Mouse (Mus musculus): Measurements from ENCODE around the gene Slc43a2.
A peak's percentile ranks its signal among the peaks of the same experiment; 100 is the strongest.
"Not testable (repeated sequence)": the region's sequence is repeated elsewhere in the genome, so short reads cannot be mapped to it uniquely, and the experiment has no call there.

The Slc43a2 gene

DNA sequence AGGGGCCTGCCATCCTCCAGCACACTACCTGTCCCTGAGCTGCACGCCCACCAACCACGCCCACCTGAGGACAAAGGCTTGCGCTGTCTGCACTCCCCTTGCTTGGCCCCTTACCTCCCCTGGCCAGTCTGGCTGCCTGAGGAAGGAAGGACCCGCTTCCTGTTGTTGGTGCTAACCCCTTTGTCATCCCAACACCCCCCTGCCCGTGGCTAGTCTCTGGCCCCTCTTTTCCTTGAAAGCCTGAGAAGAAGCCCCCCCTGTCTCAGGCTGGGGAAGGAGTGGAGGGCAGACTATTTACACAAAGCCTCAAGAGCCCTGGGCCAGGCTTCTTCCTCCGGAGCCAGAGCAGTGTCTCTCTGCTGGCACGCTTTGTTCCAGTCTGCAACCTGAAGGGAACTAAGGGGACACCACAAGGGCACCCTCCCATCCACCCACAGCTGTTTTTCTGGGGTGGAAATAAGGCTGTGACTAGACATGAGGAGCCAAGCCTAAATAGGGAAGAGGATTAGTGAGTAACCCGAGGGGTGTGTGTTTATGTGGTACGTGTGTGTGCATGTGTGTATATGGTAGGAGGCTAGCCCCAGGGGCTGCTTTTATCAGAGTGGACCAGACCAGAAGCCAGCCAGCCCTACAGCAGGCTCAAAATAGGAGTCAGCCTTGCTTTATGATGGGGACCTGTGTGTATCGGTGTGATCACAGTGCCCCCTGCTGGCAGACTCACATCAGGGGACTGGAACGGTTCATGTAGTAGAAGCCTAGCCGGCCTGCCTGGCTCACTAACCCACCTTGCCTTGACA is 41.6 kb downstream of the Slc43a2 start:
- DNase-seq (ENCODE audit: low spot score) = peak; percentile 96

DNA sequence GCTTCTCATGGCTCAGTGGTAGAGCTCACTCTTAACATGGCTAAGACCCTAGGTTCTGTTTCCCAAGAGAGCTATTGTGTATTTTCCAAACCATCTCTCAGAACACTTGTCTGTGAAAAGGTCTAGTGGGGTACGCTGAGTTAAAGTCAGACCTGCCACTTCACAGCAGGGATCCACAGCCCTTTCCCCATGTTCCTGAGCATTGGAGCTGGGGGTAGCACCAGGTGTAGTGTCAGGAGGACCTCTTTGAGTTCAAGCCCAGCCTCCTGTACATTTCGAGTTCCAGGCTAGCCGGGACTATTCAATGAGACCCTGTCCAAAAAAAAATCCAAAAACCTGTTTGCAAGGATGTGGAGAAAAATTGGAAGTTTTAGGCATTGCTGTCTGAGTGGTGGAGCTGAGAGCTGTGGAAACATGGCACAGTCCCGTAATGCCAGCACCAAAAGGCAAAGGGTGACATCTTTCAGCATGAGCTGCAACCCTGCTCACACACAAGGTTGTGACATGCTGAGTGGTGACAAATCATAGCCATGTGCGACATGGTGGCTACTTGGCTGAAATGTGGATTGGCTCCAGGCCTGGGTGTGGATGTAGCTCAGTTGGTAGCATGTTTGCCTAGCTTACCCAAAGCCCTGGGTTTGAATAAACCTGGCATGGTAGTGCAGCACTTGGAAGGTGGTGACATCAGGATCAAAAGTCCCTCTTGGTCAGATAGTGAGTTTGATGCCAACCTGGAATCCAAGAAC is 43.1 kb downstream of the Slc43a2 start:
- no peak for DNase-seq (ENCODE audit: low spot score)

DNA sequence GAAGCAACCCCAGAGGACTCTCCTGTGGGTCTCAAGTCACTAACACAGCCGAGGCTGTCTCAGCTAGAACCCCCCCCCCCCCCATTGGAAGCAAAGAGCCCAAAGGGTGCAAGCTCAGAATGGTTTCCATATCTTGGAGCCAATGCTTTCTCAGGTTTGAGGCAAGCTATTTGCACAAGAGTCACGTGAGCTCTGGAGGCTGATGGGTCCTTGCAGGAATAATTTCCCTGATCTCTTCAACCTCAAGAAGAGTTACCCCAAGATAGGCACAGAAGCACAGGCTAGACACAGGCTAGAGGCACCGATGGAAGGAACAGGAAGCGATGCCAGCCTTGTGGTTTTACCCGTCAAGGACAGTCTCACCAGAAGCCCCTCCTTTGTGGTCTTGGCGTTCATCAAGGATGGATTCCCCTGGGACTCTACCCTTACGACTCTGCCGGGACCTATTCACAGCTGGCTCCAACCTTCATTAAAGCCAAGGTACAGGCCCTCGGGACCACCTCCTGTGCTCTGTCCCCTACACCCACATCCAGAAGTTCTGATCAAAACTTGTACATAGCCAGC is 44.1 kb downstream of the Slc43a2 start:
- DNase-seq (ENCODE audit: low spot score) = no peak

DNA sequence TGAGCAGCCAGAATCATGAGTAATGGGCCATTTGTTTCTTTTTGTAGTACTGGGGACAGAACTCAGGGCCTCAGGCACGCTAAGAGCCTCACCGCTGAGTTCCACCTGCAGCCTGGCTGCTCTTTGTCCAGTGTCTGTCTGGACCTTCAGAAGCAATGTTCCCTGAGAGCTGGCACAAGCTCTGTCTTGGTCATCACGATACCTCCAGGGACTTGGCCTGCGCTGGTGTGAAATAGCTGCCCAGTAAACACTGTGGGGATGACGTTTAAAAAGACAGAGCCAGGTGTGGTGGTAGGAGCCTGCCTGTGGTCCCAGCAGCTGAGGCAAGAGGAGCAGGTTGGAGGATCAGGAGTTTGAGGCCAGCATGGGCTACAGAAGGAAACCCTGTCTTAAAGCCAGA is 47.1 kb downstream of the Slc43a2 start:
- no peak for DNase-seq (ENCODE audit: low spot score)

DNA sequence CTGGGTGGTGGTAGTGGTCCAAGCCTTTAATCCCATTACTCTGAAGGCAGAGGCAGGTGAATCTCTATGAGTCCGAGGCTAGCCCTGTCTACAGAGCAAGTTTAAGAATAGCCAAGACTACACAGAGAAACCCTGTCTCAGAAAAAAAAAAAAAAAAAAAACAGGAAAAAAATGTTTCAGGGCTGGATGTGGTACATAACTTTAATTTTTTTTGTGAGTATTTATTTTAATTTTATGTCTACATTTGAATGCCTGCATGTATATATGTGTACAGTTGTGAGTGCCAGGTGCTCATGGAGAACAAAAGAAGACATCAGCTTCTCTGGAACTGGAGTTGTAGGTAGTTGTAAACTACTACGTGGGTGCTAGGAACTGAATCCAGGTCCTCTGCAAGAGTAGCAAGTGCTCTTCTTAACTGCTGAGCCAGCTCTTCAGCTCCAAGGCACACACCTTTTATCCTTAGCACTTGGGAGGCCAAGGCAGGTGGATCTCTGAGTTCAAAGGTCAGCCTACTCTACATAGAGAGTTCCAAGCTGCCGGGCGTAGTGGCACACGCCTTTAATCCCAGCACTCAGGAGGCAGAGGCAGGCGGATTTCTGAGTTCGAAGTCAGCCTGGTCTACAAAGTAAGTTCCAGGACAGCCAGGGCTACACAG is 50.1 kb downstream of the Slc43a2 start:
- no peak for DNase-seq (ENCODE audit: low spot score)

DNA sequence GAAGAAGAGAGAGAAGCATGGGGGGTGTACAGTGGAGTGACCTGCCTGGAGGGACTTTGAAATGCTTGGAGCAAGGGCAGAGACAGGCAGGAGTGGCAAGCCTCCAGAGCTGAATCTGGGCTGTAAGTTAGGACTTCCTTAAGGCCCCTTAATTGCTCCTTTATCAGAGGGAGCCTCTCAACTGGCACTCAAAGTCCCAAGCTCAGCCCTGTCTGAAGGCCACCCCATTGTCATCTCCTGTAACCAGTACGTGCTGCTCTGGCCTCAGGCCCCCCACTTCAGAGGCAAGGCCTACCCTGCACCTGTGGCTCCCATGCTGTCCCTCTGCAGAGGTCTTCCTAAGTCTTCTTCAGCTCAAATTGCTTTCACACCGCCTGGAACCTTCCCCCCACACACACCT is 52.0 kb downstream of the Slc43a2 start:
- DNase-seq (ENCODE audit: low spot score) = no peak

DNA sequence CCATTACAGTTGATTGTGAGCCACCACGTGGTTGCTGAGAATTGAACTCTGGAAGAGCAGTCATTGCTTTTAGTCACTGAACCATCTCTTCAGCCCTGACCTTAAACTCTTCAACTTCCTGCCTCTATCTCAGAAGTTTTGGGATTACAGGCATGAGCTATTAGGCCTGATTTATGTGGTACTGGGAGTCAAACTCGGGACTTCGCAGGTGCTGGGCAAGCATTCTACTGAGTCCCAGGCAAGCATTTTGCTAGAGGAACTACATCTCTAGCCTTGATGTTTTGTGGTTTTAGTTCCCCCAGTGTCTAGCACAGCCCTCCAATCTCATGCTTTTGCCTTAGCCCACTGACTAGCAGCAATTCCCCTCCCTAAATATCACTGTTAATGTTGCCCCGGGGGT is 53.6 kb downstream of the Slc43a2 start:
- no peak for DNase-seq (ENCODE audit: low spot score)

DNA sequence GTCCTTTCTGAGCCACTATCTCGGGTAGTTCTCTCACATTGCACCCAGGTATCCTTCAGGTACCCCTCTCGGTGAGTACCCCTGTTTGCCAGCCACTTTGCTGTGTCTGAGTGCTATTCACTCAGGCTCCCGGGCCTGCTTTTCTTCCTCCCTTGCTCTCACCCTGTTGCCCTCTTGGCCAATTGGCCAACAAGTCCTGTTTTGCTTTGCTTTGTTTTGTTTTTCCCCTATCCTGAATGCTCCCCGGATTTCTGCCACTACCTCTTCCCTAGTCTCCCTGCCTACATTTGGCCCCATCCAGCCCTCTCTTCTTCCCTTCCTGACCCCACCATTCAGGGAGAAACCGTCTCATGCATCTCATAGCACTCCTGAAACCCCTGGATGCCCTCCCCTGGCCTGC is 54.5 kb downstream of the Slc43a2 start:
- no peak for DNase-seq (ENCODE audit: low spot score)

DNA sequence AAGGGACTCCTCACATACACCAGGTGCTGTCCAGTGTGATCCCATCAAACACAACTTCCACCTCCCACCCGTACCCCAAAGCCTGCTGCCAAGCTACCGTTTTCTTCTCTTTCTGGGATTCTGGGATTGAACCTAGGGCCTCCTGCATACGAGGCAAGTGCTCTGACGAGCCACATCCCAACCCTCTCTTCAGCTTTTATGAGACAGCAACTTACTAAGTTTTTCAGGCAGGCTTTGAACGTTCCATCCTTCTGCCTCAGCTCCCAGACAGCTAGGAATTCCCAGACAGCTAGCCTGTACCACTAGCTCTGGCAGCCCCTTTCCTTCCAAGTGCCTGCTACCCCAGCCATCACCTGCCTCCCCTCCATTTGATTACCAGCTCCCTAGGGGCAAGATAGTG is 55.5 kb downstream of the Slc43a2 start:
- no peak for DNase-seq (ENCODE audit: low spot score)

DNA sequence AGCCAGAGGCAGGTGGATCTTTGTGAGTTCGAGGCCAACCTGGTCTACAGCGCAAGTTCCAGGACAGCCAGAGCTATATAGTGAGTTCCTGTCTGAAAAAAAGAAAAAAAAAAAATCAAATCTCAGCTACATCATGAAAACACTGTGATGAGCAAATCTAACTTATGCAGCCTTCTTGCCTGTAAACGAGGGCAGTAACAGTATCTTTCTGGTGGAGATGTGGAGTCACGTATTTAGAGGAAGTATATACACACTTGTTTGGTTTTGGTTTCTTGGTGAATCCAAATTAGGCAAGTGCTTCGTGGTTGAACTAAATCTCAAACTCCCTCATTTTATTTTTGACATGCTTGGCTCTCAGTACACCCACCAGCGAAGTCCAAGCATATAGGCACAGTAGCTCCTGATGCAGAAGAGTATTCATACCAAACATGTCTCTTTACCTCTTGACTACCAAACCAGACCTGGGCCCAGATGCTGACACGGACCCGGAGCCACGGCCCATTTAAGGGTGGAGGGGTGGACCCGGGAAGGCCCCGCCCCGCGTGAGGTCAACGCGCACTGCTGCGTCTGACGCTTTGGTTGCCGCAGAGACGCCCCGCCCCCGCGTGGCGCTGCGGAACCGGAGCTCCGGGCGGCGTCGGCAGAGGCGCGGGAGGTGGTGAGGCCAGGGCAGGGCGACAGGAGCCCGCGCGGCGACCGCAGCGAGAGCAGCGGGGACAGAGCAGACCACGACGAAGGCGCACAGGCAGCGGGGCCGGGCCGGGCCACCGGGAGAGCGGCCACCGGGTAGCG is 56.2 kb downstream of the Slc43a2 start, which contains the start of gene Pitpna:
TSS of gene Pitpna (plus strand) at position 605 of the 792 bp plus-strand sequence.
- peak; percentile 96 for DNase-seq (ENCODE audit: low spot score)

DNA sequence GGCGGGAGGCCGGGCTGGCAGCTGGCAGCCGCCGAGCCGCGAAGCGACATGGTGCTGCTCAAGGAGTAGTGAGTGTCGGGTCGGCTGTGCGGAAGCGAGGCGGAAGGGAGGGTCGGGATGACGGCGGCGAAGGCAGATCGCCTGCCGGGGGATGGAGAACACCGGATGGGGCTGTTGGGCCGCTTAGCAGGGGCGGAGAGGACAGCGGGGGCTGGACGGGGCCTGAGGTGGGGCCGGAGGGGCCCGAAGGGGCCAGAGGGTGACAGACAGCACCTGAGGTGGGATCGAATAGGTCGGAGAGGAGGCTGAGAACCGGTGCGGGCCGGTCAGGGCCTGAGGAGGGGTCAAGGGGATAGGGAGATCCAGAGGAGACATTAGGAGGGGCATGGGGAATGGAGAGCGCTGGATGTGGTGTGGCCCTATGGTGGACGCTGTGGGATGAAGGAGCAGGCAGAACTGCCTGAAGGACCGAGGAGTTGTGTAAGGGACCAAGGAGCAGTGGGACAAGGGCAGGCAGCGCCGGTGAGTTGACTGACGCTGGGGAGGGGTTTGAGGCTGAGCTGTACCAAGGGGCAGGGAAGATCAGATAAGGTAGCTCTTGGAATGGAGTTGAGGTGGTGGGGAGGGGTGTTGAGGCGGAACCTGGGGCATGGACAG is 56.9 kb downstream of the Slc43a2 start:
- DNase-seq (ENCODE audit: low spot score) = no peak

DNA sequence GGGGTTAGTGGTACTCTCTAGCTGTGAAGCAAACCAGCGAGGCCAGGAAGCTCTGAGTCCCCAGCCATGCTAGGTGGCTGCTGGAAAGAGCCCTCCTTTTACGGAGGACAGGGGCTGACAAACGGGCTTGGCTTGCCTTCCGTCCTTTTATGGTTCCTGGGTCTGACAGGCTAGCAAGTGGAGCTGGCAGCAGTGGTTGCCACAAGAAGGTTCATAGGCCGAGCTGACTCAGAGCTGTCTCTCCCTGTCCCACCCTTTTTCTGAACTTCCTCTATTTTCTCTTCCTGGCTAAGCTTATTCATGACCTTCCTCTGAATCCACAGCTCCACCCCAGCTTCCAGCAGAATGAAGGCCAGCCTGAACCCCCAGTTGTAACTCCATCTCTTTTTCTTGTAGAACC is 61.1 kb downstream of the Slc43a2 start:
- DNase-seq (ENCODE audit: low spot score) = no peak

DNA sequence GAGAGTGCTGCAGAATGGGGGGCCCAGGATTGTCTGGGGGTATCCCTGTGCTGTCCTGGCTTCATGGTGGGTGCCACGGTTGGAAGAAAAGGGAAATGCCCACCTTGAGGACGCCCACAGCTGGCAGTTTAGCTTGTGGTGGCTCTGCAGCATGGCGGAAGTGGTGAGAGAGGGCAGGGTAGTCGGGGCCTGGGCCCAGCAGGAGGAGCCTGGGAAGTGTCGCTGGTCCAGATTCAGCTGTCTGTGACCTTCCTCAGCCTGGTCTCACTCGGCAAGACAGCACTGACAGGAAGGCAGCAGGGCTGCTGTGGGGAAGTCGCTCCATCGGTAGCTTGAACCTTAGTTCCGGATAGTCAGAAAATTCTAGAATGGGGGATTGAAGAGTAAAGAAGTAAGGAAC is 62.9 kb downstream of the Slc43a2 start:
- DNase-seq (ENCODE audit: low spot score) = no peak

DNA sequence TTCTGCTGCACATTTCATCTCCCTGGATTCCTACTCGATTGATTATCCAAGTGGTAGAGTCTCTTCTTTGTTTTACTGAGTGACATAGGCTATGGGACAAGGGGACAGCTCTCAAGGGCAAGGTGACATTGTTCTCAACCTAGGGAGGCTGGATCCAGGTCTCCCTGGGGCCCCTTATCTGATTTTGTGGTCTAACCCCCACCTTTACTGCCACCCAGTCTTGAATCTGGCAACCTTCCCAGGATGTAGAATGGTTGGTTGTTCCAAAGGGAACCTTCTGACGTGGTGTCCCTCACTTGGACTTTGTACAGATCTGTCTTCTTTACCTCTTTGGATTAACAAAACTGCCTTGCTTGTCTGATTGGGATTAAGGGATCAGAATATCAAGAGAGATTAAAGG is 63.9 kb downstream of the Slc43a2 start:
- no peak for DNase-seq (ENCODE audit: low spot score)

DNA sequence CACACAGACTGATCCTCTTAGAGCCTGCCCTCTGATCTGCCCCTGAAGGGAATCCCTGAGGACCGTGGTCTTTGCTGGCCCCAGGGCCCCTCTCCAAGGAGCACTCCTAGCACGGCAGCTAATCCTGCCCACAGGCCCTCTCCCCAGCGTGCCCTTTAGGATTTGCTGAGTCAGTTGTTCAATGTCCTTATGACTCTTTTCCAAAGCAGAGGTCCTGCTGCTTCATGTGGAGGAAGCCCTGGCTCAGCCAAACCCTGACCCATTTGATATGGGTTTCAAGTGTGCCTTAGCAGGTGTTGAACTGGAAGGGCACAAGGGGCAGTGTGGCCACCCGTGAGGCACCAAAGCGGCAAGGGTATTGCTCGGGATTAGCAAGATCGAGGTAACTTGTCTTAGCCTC is 64.3 kb downstream of the Slc43a2 start:
- no peak for DNase-seq (ENCODE audit: low spot score)

DNA sequence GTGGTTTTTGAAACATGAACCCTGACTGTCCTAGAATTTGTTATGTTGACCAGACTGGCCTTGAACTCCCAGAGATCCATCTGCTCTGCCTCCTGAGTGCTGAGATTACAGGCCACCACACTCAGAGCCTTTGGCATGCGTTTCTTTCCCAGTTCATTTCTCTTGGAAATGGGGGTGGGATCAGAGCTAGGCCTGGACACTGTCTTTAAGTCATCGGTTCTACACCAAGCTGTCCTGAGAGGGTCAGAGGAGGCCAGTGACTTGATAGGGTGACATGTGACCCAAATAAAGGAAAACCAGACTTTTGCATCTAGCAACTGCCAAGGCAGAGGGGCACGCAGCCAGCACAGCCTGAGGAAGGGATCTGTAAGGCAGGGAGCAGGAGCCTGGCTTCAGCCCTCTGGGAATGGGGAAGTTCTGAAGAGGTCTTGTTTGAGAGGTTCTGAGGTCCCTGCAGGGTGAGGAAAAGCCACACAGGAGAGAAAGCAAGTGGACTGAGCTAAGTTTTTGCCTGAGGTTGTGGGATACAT is 65.3 kb downstream of the Slc43a2 start:
- DNase-seq (ENCODE audit: low spot score) = no peak

DNA sequence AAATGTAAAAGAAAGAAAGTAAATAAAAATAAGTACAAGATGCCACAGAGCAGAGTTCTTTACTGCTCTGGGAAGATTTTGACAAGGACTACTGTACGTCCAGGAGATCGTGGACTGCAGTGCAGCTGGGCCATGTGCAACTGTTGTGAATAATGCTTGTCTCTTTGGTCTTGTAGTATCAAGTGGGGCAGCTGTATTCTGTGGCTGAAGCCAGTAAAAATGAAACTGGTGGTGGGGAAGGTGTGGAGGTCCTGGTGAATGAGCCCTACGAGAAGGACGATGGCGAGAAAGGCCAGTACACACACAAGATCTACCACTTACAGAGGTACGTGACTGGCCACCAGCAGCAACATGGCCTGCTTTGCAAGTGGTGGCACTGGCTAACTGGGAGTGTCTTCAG is 66.5 kb downstream of the Slc43a2 start:
- DNase-seq (ENCODE audit: low spot score) = no peak

DNA sequence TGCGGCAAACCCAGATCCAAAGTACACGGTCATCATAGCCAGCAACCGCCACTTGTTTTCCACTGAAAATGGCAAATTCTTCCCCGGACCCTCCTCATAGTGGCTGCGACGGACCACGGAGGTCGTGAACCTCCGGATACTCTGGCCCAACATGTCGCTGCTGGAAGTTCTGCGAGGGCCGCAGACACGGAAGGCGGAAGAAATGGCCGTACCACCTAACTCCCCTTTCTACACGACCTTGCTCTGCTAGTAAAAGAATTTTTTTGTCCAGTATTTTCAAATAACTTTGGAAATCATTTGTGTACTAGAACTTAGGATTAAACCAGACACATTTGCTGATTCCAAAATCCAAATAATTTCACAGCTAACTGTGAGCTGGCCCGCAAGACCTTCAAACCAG is 68.3 kb downstream of the Slc43a2 start:
- DNase-seq (ENCODE audit: low spot score) = not testable (repeated sequence)

DNA sequence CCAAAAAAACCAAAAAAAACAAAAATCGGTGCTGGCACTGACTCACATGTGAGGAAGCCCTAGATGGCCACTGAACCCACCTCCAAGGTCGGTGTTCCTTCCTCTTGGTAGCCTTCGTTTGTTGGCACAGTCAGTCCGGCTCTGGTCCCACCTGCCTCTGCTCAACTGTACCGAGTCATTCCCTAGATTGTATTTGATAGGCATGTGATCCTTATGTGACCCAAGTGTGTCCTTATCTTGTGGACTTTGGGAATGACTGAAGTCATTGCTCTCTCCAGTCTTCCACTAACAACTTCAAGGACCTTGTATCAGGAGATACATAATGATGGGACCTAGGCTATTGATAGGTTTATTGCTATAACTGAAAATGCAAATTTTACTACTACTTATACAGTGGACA is 73.3 kb downstream of the Slc43a2 start:
- DNase-seq (ENCODE audit: low spot score) = no peak

DNA sequence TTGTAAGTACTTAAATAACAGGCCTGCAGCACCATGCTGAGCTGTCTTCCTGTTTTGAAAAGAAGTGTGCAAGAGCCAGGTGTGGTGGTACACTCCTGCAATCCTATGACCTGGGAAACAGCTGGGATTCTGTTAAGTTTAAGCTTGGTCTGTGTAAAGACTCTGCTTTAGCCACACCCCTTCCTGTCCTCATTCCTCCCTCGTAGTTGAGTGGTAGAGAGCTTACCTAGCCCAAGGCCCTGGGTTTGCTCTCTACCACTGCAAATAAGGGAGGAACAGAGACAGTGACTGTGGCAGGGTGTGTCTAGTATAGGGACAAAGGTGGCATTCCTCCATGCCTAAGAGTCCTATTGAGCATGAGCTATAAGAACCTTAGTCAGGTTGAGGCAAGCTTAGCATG is 73.8 kb downstream of the Slc43a2 start:
- no peak for DNase-seq (ENCODE audit: low spot score)

DNA sequence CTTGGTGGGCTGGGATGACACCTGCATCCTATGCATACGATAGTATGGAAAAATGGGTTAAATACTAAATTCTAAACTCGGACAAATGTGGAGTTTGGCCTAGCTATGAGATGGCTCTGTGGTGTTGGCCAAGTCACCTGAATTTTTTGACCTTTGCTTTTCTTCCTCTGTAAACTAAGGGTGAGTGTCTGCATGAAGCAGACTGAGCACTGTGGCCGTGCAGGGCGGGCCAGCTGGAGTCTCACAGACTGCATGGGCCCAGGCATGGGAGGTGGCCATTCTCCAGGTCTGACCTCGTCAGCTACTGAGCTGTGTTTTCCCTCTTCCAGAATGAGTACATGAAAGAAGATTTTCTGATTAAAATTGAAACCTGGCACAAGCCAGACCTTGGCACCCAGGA is 77.3 kb downstream of the Slc43a2 start:
- no peak for DNase-seq (ENCODE audit: low spot score)
